Mouse (Mus musculus): ENCODE measurements around the gene Mertk. TPM values are rescaled to one million over a fixed set of nuclear protein-coding genes. Genes with fewer than 3 reads are reported as not detected.
A peak's percentile ranks its signal among the peaks of the same experiment; 100 is the strongest.

Gene Mertk
- polyA plus RNA-seq, 1 experiment from 2014 or later: 5.0 TPM

DNA sequence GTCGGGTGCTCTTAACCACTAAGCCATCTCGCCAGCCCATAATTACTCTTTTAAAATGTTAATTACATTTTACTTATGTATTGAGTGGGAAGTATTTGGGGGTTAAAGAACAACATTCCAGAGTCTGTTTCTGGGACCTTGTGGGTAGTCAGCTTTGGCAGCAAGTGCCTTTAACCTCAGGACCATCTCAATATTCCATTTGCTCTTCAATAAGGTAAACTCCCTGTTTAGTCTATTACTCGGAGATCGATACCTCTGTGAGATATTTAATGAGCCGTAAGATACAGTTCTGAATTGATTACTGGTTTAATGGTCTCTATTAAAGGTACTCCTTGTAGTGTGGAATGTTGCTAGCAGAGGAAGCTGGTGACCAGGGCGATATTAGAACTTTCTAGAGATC lies 118.2 kb downstream of the Mertk start:
- Histone ChIP-seq H3K4me1 (ENCODE audit: control insufficient read depth, insufficient read depth, low read length) (0 out of 2 replicates have a peak, but pooled peaks cover 2% of the 10 kb centered on the region), H3K9ac (ENCODE audit: low read length) (no peak overlapping the region), H3K36me3 (ENCODE audit: control insufficient read depth, insufficient read depth, low read length) (no peaks in the 10 kb centered on the region), H3K4me2 (ENCODE audit: low read depth) (peak overlapping the region; percentile 75), H3K9me3 (ENCODE audit: control insufficient read depth, low read length) (no peaks in the 10 kb centered on the region), H3K27me3 (ENCODE audit: control insufficient read depth, insufficient read depth, low read length) (no peaks in the 10 kb centered on the region), H3K4me3 (ENCODE audit: low read depth, low read length) (peak overlapping the region; percentile 76), H3K27ac (ENCODE audit: low read depth, low read length) (no peak overlapping the region)
- DNase-seq (ENCODE audit: low spot score): no peak
- ATAC-seq (ENCODE audit: insufficient read depth, low FRiP score, low TSS enrichment): no peak
- WGBS: 53% methylated on average over 6 of the region's 6 CpGs

DNA sequence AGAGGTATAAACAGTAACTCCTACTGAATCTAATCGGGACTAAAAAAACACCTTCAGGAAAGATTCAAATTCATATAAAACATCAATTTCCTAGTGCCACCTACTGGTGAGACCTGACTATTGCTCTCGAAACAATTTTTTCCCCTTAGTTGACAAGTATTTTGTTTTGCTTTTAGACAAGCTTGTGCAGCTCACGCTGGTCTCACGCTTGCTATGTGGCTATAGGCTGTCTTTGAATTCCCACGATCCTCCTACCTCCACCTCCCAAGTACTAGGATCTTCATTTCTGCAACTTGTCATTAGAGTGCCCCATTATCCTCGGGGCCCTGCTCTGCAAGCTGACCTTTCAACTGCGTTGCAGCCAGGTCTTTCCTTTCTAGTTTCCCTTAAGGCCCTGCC lies 118.6 kb downstream of the Mertk start:
- Histone ChIP-seq H3K9me3 (ENCODE audit: control insufficient read depth, low read length) (no peaks in the 10 kb centered on the region), H3K4me3 (ENCODE audit: low read depth, low read length) (peak overlapping the region; percentile 76), H3K4me2 (ENCODE audit: low read depth) (peak overlapping the region; percentile 75), H3K4me1 (ENCODE audit: control insufficient read depth, insufficient read depth, low read length) (0 out of 2 replicates have a peak, but pooled peaks cover 2% of the 10 kb centered on the region), H3K9ac (ENCODE audit: low read length) (no peak overlapping the region), H3K36me3 (ENCODE audit: control insufficient read depth, insufficient read depth, low read length) (no peaks in the 10 kb centered on the region), H3K27ac (ENCODE audit: low read depth, low read length) (peak overlapping the region; percentile 65; the same call in 1 of the 2 replicates), H3K27me3 (ENCODE audit: control insufficient read depth, insufficient read depth, low read length) (no peaks in the 10 kb centered on the region)
- WGBS: 0% methylated on average over 7 of the region's 7 CpGs
- no peak for DNase-seq (ENCODE audit: low spot score)
- ATAC-seq (ENCODE audit: insufficient read depth, low FRiP score, low TSS enrichment): peak; percentile 54; the same call in 1 of the 2 replicates

DNA sequence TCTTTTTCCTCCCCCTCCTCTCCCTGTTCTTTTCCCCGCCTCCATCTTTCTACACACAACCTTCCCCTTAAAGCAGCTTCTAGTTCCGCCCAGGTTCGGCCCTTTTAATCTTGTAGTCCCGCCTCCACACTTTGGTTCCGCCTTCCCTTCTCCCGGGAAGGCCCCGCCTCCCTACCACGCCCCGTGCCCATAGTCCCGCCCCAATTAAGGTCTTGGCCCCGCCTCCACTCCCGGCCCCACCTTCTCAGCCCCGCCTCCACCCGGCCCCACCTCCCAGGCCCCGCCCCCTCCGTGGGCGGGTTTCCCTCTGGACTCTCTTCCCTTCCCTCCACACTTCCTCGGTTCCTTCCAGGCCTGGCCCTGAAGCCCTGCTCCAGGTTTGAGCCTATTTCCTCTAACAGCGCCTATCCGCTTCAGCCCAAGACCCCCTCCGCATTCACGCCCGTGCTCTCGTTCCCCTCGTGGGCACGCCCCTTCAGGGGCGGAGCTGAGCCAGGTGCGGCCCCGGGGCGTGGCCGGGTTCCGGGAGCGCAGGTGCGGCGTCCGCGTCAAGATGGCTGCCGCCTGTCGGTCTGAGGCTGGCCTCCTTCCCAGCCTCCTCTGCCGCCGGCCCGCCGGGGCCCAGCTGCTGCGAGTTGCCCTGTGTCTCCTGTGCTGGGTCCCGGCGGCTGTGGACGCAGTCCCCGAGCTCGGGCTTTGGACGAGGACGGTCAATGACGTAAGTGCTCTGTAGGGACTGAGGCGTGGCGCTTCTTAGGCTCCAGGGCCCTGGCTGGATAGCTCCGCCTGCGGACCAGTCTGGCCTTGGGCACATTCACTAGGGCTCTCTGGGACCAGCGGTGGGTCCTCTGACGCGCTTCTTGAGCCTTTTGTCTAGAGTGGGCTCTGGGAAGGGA lies 119.3 kb downstream of the Mertk start, which contains the start of gene Tmem87b:
Tmem87b (plus strand) TSS at position 333 of the 896 bp plus-strand sequence.
- H3K9me3 ChIP-seq (ENCODE audit: control insufficient read depth, low read length): no peaks in the 10 kb centered on the region
- H3K4me3 ChIP-seq (ENCODE audit: low read depth, low read length): peak within 1 kb of the TSS; percentile 76
- 0 out of 2 replicates have a peak, but pooled peaks cover 2% of the 10 kb centered on the region for H3K4me1 ChIP-seq (ENCODE audit: control insufficient read depth, insufficient read depth, low read length)
- no peaks in the 10 kb centered on the region for H3K36me3 ChIP-seq (ENCODE audit: control insufficient read depth, insufficient read depth, low read length)
- H3K27me3 ChIP-seq (ENCODE audit: control insufficient read depth, insufficient read depth, low read length): no peaks in the 10 kb centered on the region
- H3K9ac ChIP-seq (ENCODE audit: low read length): peak within 1 kb of the TSS; percentile 86
- peak; percentile 90 for ATAC-seq (ENCODE audit: insufficient read depth, low FRiP score, low TSS enrichment)
- H3K27ac ChIP-seq (ENCODE audit: low read depth, low read length): peak within 1 kb of the TSS; percentile 91
- H3K4me2 ChIP-seq (ENCODE audit: low read depth): peak within 1 kb of the TSS; percentile 75
- DNase-seq (ENCODE audit: low spot score): peak; percentile 95
- under 1% methylated on average over 50 of the region's 59 CpGs for WGBS

DNA sequence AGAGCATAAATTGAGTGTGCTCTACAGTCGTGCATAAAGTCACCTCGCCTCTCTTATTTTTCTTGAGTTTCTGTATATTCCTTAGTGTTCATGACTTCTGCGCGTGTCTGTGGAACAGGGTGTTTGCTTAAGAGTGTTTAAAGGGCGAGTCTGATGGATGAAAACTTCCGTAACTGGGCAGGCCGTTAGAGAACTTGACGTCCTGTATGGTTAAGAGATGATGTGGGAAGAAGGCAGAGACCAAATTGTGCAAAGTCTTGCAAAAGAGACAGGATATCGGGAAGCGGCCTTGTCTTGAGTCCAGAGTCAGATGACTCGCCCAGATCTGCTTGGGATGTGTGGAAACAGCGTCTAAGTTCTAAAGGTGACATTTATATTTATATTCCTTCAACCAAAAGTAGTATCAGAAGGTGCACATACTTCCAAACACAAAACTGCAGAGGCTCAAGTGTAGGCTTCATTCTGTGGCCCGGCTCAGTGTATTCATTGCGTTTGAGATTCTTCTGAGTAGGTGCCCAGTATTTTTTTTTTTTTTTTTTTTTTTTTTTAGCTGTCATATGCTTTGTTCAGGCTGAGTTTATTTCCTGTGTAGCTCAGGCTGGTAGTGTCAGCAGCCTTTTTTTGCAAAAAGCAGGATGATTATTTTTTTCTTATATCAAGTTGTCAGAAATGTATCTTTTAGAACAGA lies 120.3 kb downstream of the Mertk start:
- ATAC-seq (ENCODE audit: insufficient read depth, low FRiP score, low TSS enrichment) (no peak), DNase-seq (ENCODE audit: low spot score) (no peak)
- WGBS: 21% methylated on average over 14 of the region's 14 CpGs
- H3K4me1 ChIP-seq (ENCODE audit: control insufficient read depth, insufficient read depth, low read length): 0 out of 2 replicates have a peak, but pooled peaks cover 2% of the 10 kb centered on the region
- H3K4me2 ChIP-seq (ENCODE audit: low read depth): peak overlapping the region; percentile 75
- peak overlapping the region; percentile 86 for H3K9ac ChIP-seq (ENCODE audit: low read length)
- no peaks in the 10 kb centered on the region for H3K27me3 ChIP-seq (ENCODE audit: control insufficient read depth, insufficient read depth, low read length)
- peak overlapping the region; percentile 76 for H3K4me3 ChIP-seq (ENCODE audit: low read depth, low read length)
- no peaks in the 10 kb centered on the region for H3K9me3 ChIP-seq (ENCODE audit: control insufficient read depth, low read length)
- peak overlapping the region; percentile 91 for H3K27ac ChIP-seq (ENCODE audit: low read depth, low read length)
- H3K36me3 ChIP-seq (ENCODE audit: control insufficient read depth, insufficient read depth, low read length): no peaks in the 10 kb centered on the region

DNA sequence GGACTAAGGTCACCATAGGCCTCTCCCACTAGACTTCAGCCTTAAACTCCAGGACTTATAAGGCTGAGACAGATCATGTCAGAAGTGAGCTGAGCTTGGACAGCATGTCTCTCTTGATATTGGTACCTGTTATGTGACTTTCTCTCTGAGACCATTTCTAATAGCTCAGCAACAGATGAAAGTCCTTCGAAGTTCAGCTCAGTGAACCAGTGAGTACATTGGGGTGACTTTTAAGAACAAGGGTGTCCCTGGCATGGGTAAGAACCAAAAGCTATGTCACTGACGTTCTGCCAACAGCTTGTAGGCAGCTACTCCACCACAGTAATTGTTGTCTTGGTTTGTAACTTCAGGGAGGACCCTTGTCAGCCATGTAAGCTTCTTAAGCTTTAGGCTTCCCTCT lies 121.9 kb downstream of the Mertk start:
- no peak overlapping the region for H3K4me3 ChIP-seq (ENCODE audit: low read depth, low read length)
- H3K4me2 ChIP-seq (ENCODE audit: low read depth): no peak overlapping the region
- no peak overlapping the region for H3K27ac ChIP-seq (ENCODE audit: low read depth, low read length)
- ATAC-seq (ENCODE audit: insufficient read depth, low FRiP score, low TSS enrichment) (no peak), DNase-seq (ENCODE audit: low spot score) (no peak)
- WGBS: 67% methylated on average over 2 of the region's 2 CpGs
- H3K4me1 ChIP-seq (ENCODE audit: control insufficient read depth, insufficient read depth, low read length): 0 out of 2 replicates have a peak, but pooled peaks cover 2% of the 10 kb centered on the region
- H3K36me3 ChIP-seq (ENCODE audit: control insufficient read depth, insufficient read depth, low read length): no peaks in the 10 kb centered on the region
- no peaks in the 10 kb centered on the region for H3K27me3 ChIP-seq (ENCODE audit: control insufficient read depth, insufficient read depth, low read length)
- no peaks in the 10 kb centered on the region for H3K9me3 ChIP-seq (ENCODE audit: control insufficient read depth, low read length)
- H3K9ac ChIP-seq (ENCODE audit: low read length): no peak overlapping the region

DNA sequence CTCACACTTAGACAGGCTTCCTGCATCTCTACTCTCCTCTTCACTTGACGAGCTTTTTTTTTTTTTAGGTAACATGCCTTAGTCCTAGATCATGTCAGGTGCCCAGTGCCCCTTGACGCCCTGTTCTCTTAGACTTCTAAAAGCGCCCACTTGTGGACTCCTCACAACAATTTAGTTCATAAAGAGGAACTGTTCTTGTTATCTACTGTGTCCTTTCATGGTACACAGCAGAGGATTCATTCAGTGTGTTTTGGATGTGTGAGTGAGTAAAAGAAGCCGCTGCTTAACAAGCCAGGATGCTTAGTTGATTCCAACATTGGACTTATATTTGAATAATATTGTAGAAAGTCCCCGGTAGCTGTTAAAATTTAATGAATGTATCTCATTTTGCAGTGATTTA lies 125.1 kb downstream of the Mertk start:
- no peak overlapping the region for H3K4me2 ChIP-seq (ENCODE audit: low read depth)
- DNase-seq (ENCODE audit: low spot score) (no peak), ATAC-seq (ENCODE audit: insufficient read depth, low FRiP score, low TSS enrichment) (no peak)
- H3K9me3 ChIP-seq (ENCODE audit: control insufficient read depth, low read length): no peaks in the 10 kb centered on the region
- H3K4me3 ChIP-seq (ENCODE audit: low read depth, low read length): no peak overlapping the region
- no peak overlapping the region for H3K27ac ChIP-seq (ENCODE audit: low read depth, low read length)
- H3K9ac ChIP-seq (ENCODE audit: low read length): no peak overlapping the region
- H3K36me3 ChIP-seq (ENCODE audit: control insufficient read depth, insufficient read depth, low read length): no peaks in the 10 kb centered on the region
- 0 out of 2 replicates have a peak, but pooled peaks cover 2% of the 10 kb centered on the region for H3K4me1 ChIP-seq (ENCODE audit: control insufficient read depth, insufficient read depth, low read length)
- WGBS: 96% methylated on average over 5 of the region's 5 CpGs
- no peaks in the 10 kb centered on the region for H3K27me3 ChIP-seq (ENCODE audit: control insufficient read depth, insufficient read depth, low read length)

DNA sequence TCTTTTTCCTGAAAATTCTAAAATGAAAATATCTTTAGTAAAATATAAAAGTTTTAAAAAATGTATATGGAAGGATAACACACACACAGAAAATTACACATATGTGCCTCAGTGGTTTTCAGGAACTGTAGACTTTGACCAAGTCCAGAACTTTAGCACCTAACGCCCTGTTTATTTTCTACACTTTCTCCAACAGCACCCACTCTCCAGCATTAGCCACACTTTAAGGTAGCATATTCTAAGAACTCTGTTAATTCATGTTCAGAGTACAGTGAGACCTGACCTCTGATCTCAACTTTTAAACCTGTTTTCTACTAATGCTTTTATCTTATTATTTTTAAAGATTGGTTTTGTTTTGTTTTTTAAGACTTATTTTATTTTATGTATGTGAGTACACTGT lies 129.0 kb downstream of the Mertk start:
- no peak overlapping the region for H3K9ac ChIP-seq (ENCODE audit: low read length)
- H3K9me3 ChIP-seq (ENCODE audit: control insufficient read depth, low read length): no peaks in the 10 kb centered on the region
- H3K36me3 ChIP-seq (ENCODE audit: control insufficient read depth, insufficient read depth, low read length): no peaks in the 10 kb centered on the region
- WGBS: 97% methylated on average over 1 of the region's 1 CpGs
- ATAC-seq (ENCODE audit: insufficient read depth, low FRiP score, low TSS enrichment): no peak
- H3K4me1 ChIP-seq (ENCODE audit: control insufficient read depth, insufficient read depth, low read length): no peaks in the 10 kb centered on the region
- H3K4me3 ChIP-seq (ENCODE audit: low read depth, low read length): no peak overlapping the region
- no peak for DNase-seq (ENCODE audit: low spot score)
- no peak overlapping the region for H3K4me2 ChIP-seq (ENCODE audit: low read depth)
- no peaks in the 10 kb centered on the region for H3K27me3 ChIP-seq (ENCODE audit: control insufficient read depth, insufficient read depth, low read length)
- H3K27ac ChIP-seq (ENCODE audit: low read depth, low read length): no peak overlapping the region

DNA sequence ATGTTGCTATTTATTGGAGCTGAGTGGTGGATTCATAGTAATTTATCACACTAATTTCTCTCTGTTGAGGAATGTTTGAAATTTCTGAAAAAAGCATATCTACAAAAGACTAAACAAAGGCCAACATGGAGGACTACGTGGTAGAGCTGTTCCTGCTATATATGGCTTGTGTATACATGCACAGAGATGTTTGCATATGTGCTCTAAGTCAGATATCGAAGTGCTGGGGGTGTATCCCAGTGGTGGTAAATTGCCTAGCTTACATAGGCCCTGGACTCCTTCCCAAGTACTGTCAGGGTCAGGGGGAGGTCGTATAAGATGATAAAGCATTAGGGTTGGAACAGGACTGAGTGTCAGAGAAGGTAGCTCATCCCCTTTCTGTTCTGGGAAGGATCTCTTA lies 133.9 kb downstream of the Mertk start:
- WGBS: 94% methylated on average over 3 of the region's 3 CpGs
- Histone ChIP-seq H3K9me3 (ENCODE audit: control insufficient read depth, low read length) (no peaks in the 10 kb centered on the region), H3K4me3 (ENCODE audit: low read depth, low read length) (no peak overlapping the region), H3K27me3 (ENCODE audit: control insufficient read depth, insufficient read depth, low read length) (no peaks in the 10 kb centered on the region), H3K4me1 (ENCODE audit: control insufficient read depth, insufficient read depth, low read length) (no peaks in the 10 kb centered on the region), H3K9ac (ENCODE audit: low read length) (no peak overlapping the region), H3K4me2 (ENCODE audit: low read depth) (no peak overlapping the region), H3K27ac (ENCODE audit: low read depth, low read length) (no peak overlapping the region), H3K36me3 (ENCODE audit: control insufficient read depth, insufficient read depth, low read length) (peaks cover 7% of the 10 kb centered on the region)
- ATAC-seq (ENCODE audit: insufficient read depth, low FRiP score, low TSS enrichment) (no peak), DNase-seq (ENCODE audit: low spot score) (no peak)
